Mouse (Mus musculus) olfactory bulb, adult 2 months (tissue): ENCODE data around the gene Pnkp. TPM values are rescaled to one million over a fixed set of nuclear protein-coding genes. Genes with fewer than 3 reads are reported as not detected.

Experiments used
- H3K27ac ChIP-seq: fragments of 200-500 bp; 2 replicates; pipeline ENCODE4 v1.5.1; 2012; ENCODE audit warnings: low read depth, low read length; ENCODE audit not compliant: insufficient read depth
- H3K4me1 ChIP-seq: fragments of 200-500 bp; 2 replicates; pipeline ENCODE4 v1.6.1; 2012; ENCODE audit warnings: low read length; ENCODE audit not compliant: control insufficient read depth, insufficient read depth
- H3K4me3 ChIP-seq: fragments of 200-500 bp; 2 replicates; pipeline ENCODE4 v1.5.1; 2012; ENCODE audit warnings: mild to moderate bottlenecking, low read depth, low read length, moderate library complexity; ENCODE audit not compliant: insufficient read depth
- CTCF ChIP-seq: fragments of 200-500 bp; IDR thresholded peaks from 2 replicates; pipeline ENCODE4 v1.5.1; 2012; ENCODE audit warnings: low read depth, mild to moderate bottlenecking, low read length, moderate library complexity; ENCODE audit not compliant: insufficient read depth
- POLR2A ChIP-seq: fragments of 200-500 bp; IDR thresholded peaks from 2 replicates; pipeline ENCODE4 v1.6.1; 2012; ENCODE audit warnings: mild to moderate bottlenecking, low read depth, low read length, moderate library complexity; ENCODE audit not compliant: insufficient read depth
- WGBS: fragments of 180-500 bp; shearing (Covaris S2); methylation state at CpG from one replicate; pipeline ENCODE4 v1.1.7; 2018; 5-methylcytosine and 5-hydroxymethylcytosine counted together
- polyA plus RNA-seq: library from polyadenylated mRNA; stranded (reverse); fragments of >200 nt; gene quantifications from 2 replicates; pipeline ENCODE4 v1.2.4, GENCODE M21; 2012; ENCODE audit warnings: low replicate concordance; ENCODE audit not compliant: missing spikeins, insufficient read depth, insufficient read length

The Pnkp gene
- polyA plus RNA-seq, 1 experiment = not detected

DNA sequence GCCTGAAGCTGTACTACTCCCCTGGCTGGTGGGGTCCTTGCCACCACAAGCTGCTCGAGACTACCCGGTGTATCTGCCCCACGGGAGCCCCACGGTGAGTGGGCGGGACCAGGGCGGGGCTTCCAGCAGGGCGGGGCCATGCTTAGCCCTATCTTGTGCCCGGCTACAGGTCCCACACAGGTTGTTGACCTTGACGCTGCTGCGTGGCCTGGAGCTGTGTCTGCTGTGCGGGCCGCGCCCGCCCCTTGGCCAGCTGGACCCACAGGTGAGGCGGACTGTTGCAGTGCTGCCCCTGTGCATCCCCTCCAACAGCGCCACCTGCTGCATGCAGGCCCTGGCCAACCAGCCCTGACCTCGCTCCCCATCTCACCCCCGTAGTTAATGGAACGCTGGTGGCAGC, 41.7 kb downstream of the Pnkp start:
- H3K27ac ChIP-seq = no peak overlapping the region
- no peak overlapping the region for H3K4me3 ChIP-seq
- 38% methylated on average over 19 of the region's 19 CpGs for WGBS
- peaks cover 32% of the 10 kb centered on the region for H3K4me1 ChIP-seq
- TF ChIP-seq POLR2A (no peak), CTCF (no peak)

DNA sequence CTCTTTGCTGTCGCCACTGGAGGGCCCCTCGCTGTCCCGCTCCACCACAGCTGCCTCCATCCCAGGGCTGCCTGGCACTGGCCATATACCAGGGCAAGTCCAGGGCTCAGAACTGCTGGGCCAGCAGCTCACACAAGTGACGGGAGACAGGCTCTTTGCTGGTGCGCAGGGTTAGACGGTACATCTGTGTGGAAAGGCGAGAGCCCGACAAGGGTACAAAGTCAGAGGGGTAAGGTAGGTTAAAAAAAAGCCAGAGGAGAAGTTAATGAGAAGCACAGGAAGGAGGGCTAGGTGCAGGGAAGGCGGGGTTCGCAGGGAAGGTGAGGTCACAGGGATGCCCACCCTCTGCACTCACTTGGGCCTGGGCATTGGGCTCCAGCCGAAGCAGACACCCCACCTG, 43.7 kb downstream of the Pnkp start:
- Histone ChIP-seq H3K4me3 (no peak overlapping the region), H3K27ac (no peak overlapping the region), H3K4me1 (peaks cover 44% of the 10 kb centered on the region)
- WGBS = 82% methylated on average over 11 of the region's 11 CpGs
- TF ChIP-seq POLR2A = no peak
- no peak for TF ChIP-seq CTCF

DNA sequence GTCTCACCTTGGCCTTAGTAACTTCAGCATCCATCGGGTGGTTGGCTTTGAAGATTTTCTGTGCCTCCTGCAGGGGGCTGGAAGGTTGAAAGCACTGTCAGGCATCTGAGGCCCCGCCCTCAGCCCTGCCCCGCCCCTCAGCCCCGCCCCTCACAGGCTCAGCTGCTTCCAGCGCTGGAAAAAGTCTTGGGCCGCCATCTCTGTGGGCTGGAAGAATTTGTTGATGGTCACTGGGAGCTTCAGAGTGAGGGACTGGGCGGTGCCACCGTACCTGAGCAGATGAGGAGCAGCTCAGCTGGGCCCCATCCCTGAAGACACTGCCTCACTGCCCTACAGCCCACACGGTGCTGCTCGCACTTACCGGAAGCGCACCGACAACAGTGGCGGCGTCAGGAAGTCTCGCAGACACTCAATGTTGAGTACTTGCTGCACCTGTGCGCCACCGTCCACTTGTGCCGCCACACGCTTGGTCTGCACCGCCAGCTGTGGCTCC, 44.3 kb downstream of the Pnkp start:
- H3K4me3 ChIP-seq = 0 out of 2 replicates have a peak overlapping the region, but pooled peaks have one; percentile 1

DNA sequence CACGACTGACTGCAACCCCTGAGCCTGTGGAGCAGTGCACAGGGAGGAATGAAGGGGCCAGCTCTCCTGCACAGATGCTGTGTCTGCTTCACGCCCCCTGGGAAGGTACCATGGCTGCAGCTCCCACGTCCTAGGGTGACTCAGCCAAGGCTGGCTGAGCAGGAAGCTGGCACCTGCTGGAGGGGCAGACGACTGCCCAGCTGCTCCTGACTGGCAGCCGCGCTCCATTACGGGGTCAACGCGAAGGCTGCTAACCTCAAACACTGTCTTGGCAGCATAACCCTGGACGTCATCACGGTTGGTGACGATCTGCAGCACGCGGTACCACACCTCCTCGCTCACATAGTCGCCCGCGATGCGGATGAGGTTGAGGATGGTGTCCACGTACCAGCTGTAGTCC, 48.5 kb downstream of the Pnkp start:
- TF ChIP-seq CTCF (no peak), POLR2A (no peak)
- WGBS = 75% methylated on average over 20 of the region's 20 CpGs
- Histone ChIP-seq H3K27ac (no peak overlapping the region), H3K4me3 (no peak overlapping the region), H3K4me1 (peaks cover 52% of the 10 kb centered on the region)

More for the DNA sequence above, 44.3 kb downstream of the Pnkp start:
- Histone ChIP-seq H3K4me1 (peaks cover 47% of the 10 kb centered on the region), H3K27ac (no peak overlapping the region)
- TF ChIP-seq CTCF = no peak
- TF ChIP-seq POLR2A = no peak
- 27% methylated on average over 21 of the region's 21 CpGs for WGBS

DNA sequence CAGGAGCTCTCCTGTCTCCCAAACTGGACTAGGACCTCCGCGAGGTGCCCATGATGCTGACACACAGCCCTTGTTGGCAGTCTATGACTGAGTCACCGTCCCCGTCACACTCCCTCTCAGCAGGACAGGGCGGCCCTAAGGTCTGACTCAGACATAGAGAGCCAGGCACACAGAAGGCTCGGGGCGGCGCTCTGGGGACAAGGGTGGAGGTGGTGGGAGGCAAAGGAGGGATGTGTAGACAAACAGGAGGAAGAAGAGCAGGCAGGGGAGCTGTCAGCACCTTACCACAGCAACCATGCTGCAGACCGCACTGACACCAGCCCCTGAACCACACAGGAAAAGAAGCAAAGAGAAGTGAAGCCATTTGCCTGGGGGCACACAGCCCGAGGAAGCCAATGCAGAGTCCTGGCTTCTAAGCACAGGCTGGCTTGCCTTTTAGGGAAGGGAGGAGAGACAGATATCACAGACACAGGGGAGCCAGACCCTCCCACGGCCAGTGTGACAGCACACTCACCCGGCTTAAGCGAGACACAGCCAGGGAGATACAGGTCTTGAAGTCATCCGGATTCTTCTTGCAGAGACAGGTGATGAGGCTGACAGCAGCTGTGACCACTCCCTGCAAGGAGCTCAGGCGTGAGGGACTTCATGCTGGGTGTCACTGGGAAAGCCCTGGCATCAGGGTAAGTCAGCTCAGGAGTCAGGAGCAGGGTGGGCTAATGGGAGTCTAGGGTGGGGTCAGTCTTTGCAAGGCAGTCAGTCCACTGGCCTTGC, 52.0 kb downstream of the Pnkp start:
- no peak for TF ChIP-seq POLR2A
- TF ChIP-seq CTCF = no peak
- peaks cover 47% of the 10 kb centered on the region for H3K4me1 ChIP-seq
- no peak overlapping the region for H3K4me3 ChIP-seq
- 42% methylated on average over 15 of the region's 15 CpGs for WGBS
- peak overlapping the region; percentile 70 for H3K27ac ChIP-seq

Other genes with a start within 250 kb of the Pnkp start
- not detected in 2 replicates for gene Myh14, start 186.3 kb upstream of the Pnkp start, polyA plus RNA-seq
- gene Izumo2, start 148.4 kb upstream of the Pnkp start, polyA plus RNA-seq = not detected in 2 replicates
- not detected in 2 replicates for gene Vrk3, start 108.7 kb upstream of the Pnkp start, polyA plus RNA-seq
- gene Zfp473, start 106.1 kb upstream of the Pnkp start, polyA plus RNA-seq = not detected in 2 replicates
- not detected in 2 replicates for gene Nup62, start 41.1 kb upstream of the Pnkp start, polyA plus RNA-seq
- gene Il4i1, start 40.8 kb upstream of the Pnkp start, polyA plus RNA-seq = not detected in 2 replicates
- gene Atf5, start 40.5 kb upstream of the Pnkp start, polyA plus RNA-seq = not detected in 2 replicates
- gene Akt1s1, start 8.1 kb upstream of the Pnkp start, polyA plus RNA-seq = not detected in 2 replicates
- not detected in 2 replicates for gene Tbc1d17, start 8.1 kb upstream of the Pnkp start, polyA plus RNA-seq
- not detected in 2 replicates for gene Ptov1, start 12.6 kb downstream of the Pnkp start, polyA plus RNA-seq
- not detected in 2 replicates for gene Med25, start 35.6 kb downstream of the Pnkp start, polyA plus RNA-seq
- not detected in 2 replicates for gene Fuz, start 38.9 kb downstream of the Pnkp start, polyA plus RNA-seq
- not detected in 2 replicates for gene Ap2a1, start 72.4 kb downstream of the Pnkp start, polyA plus RNA-seq
- not detected in 2 replicates for gene Tsks, start 86.1 kb downstream of the Pnkp start, polyA plus RNA-seq
- not detected in 2 replicates for gene Cpt1c, start 117.7 kb downstream of the Pnkp start, polyA plus RNA-seq
- gene Prmt1, start 129.4 kb downstream of the Pnkp start, polyA plus RNA-seq = not detected in 2 replicates
- gene Irf3, start 140.5 kb downstream of the Pnkp start, polyA plus RNA-seq = not detected in 2 replicates
- not detected in 2 replicates for gene Bcl2l12, start 141.6 kb downstream of the Pnkp start, polyA plus RNA-seq
- not detected in 2 replicates for gene Scaf1, start 159.2 kb downstream of the Pnkp start, polyA plus RNA-seq
- not detected in 2 replicates for gene Rras, start 160.8 kb downstream of the Pnkp start, polyA plus RNA-seq
- not detected in 2 replicates for gene Prr12, start 195.7 kb downstream of the Pnkp start, polyA plus RNA-seq
- not detected in 2 replicates for gene Nosip, start 205.3 kb downstream of the Pnkp start, polyA plus RNA-seq
- not detected in 2 replicates for gene Prrg2, start 205.5 kb downstream of the Pnkp start, polyA plus RNA-seq
- gene Rcn3, start 235.1 kb downstream of the Pnkp start, polyA plus RNA-seq = not detected in 2 replicates
- not detected in 2 replicates for gene Fcgrt, start 246.7 kb downstream of the Pnkp start, polyA plus RNA-seq